Comparison of ENCODE assay signal across 12 mouse cellular contexts in the genomic region with DNA sequence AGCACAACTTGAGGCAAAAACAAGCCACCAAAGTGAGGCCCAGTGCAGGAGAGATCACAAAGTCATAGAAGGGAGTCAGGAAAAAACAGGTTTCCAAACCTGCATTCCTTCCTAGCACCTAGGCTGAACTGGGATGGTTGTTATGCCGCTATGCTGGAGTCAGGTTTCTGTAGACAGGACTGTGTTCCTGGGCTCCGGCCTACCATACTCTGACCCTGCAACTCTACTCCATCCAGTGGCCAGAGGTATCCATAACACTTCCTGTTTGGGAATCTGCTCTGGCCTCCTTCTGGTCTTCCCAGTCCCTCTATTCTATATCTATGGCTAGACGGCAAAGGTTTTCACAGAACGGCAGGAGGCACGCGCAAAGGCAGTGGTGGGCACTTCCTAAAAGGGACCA.
DNase-seq lines count a peak whose midpoint lies in the region; ATAC-seq and TF ChIP-seq lines count a peak whose summit lies in the region.
"Had no signal": no experiment of that assay in that cellular context is flagged by ENCODE, and none has a peak within 500 bp of the region (broad histone marks: within the 10 kb centered on the region; RNA-seq: fewer than 3 reads in every experiment).

No protein-coding gene starts in this region.

- no peak overlapping the region for H3K4me2 ChIP-seq in heart, embryonic 11.5 days
- H3K4me2 ChIP-seq in midbrain, postnatal 0 days (ENCODE audit: low read depth, low read length, poor library complexity, severe bottlenecking), result no peak overlapping the region
- no peak overlapping the region for H3K4me2 ChIP-seq in midbrain, embryonic 15.5 days
- H3K4me2 ChIP-seq: forebrain, embryonic 15.5 days; limb, embryonic 13.5 days had no signal

- WGBS in heart, embryonic 11.5 days (ENCODE audit: insufficient replicate concordance), result 56% methylated on average over 6 of the region's 6 CpGs
- WGBS in midbrain, postnatal 0 days, result 67% methylated on average over 6 of the region's 6 CpGs
- 73% methylated on average over 6 of the region's 6 CpGs for whole genome bisulfite sequencing in midbrain, embryonic 15.5 days

- H3K4me1 ChIP-seq in heart, embryonic 11.5 days (ENCODE audit: control insufficient read depth, insufficient read depth, low read length), result 0 out of 2 replicates have a peak, but pooled peaks cover 3% of the 10 kb centered on the region
- H3K4me1 ChIP-seq in midbrain, postnatal 0 days (ENCODE audit: insufficient read depth, low read length), result no peaks in the 10 kb centered on the region
- 0 out of 2 replicates have a peak, but pooled peaks cover 5% of the 10 kb centered on the region for H3K4me1 ChIP-seq in midbrain, embryonic 15.5 days
- H3K4me1 ChIP-seq: limb, embryonic 13.5 days had no signal

- no peaks in the 10 kb centered on the region for H3K36me3 ChIP-seq in heart, embryonic 11.5 days (ENCODE audit: control insufficient read depth, insufficient read depth, low read length)
- H3K36me3 ChIP-seq in midbrain, postnatal 0 days (ENCODE audit: insufficient read depth, low read length), result no peaks in the 10 kb centered on the region
- no peaks in the 10 kb centered on the region for H3K36me3 ChIP-seq in midbrain, embryonic 15.5 days (replicated peaks)
- H3K36me3 ChIP-seq: forebrain, embryonic 15.5 days; G1E; limb, embryonic 13.5 days had no signal

- ATAC-seq in heart, embryonic 11.5 days (replicated peaks; ENCODE audit: insufficient number of reproducible peaks, low FRiP score, low TSS enrichment), result no peak
- no peak for ATAC-seq in midbrain, postnatal 0 days (ENCODE audit: low FRiP score)
- ATAC-seq in midbrain, embryonic 15.5 days (replicated peaks), result no peak
- ATAC-seq: forebrain, embryonic 15.5 days had no signal

- H3K9ac ChIP-seq in heart, embryonic 11.5 days (ENCODE audit: low read depth, low read length), result no peak overlapping the region
- no peak overlapping the region for H3K9ac ChIP-seq in midbrain, postnatal 0 days (replicated peaks; ENCODE audit: low read length, poor library complexity, severe bottlenecking)
- H3K9ac ChIP-seq in midbrain, embryonic 15.5 days, result no peak overlapping the region
- H3K9ac ChIP-seq: forebrain, embryonic 15.5 days; limb, embryonic 13.5 days had no signal

- no peak for DNase-seq in heart, adult 18-20 months
- no peak for DNase-seq in midbrain, postnatal 0 days (ENCODE audit: low spot score)
- peak; percentile 53 for DNase-seq in kidney, adult 9 months
- DNase-seq in yolk sac, embryonic 10.5 days (ENCODE audit: low spot score), result peak; percentile 6
- no peak for DNase-seq in spleen, adult 12 weeks (ENCODE audit: low spot score)
- no peak for DNase-seq in cerebellum, postnatal 10 days
- DNase-seq: thymus, postnatal 14 days had no signal

- H3K9me3 ChIP-seq in heart, embryonic 11.5 days (replicated peaks; ENCODE audit: control insufficient read depth, low read length), result no peaks in the 10 kb centered on the region
- no peaks in the 10 kb centered on the region for H3K9me3 ChIP-seq in midbrain, postnatal 0 days (ENCODE audit: low read length)
- no peaks in the 10 kb centered on the region for H3K9me3 ChIP-seq in midbrain, embryonic 15.5 days
- H3K9me3 ChIP-seq: forebrain, embryonic 15.5 days; G1E; limb, embryonic 13.5 days had no signal

- H3K27ac ChIP-seq in heart, embryonic 11.5 days (ENCODE audit: low read depth, low read length), result peak overlapping the region; percentile 22; the same call in 1 of the 2 replicates
- H3K27ac ChIP-seq in midbrain, postnatal 0 days (ENCODE audit: low read depth, low read length), result no peak overlapping the region
- H3K27ac ChIP-seq in midbrain, embryonic 15.5 days, result no peak overlapping the region
- H3K27ac ChIP-seq: limb, embryonic 13.5 days had no signal

- TF ChIP-seq CTCF in midbrain, postnatal 0 days (IDR thresholded peaks at IDR 0.05), result peak; percentile 37; the same call in 1 of the 2 replicates

- 0 out of 2 replicates have a peak, but pooled peaks cover 2% of the 10 kb centered on the region for H3K27me3 ChIP-seq in heart, embryonic 11.5 days (ENCODE audit: control insufficient read depth, insufficient read depth, low read length)
- H3K27me3 ChIP-seq in midbrain, postnatal 0 days (ENCODE audit: insufficient read depth, low read length), result no peaks in the 10 kb centered on the region
- no peaks in the 10 kb centered on the region for H3K27me3 ChIP-seq in midbrain, embryonic 15.5 days (replicated peaks)
- H3K27me3 ChIP-seq: forebrain, embryonic 15.5 days; limb, embryonic 13.5 days had no signal

- no peak overlapping the region for H3K4me3 ChIP-seq in heart, embryonic 11.5 days (ENCODE audit: low read depth, low read length)
- no peak overlapping the region for H3K4me3 ChIP-seq in midbrain, postnatal 0 days (ENCODE audit: low read depth, low read length)
- H3K4me3 ChIP-seq in midbrain, embryonic 15.5 days, result no peak overlapping the region
- H3K4me3 ChIP-seq: forebrain, embryonic 15.5 days; limb, embryonic 13.5 days had no signal

Comparison
In these comparisons a context has a peak if more than half of its experiments do, and no peak if none do; other contexts are left out.
1. DNase-seq: peak in kidney, adult 9 months (single experiment) and yolk sac, embryonic 10.5 days (single experiment); none in heart, adult 18-20 months (0 of 2), midbrain, postnatal 0 days (single experiment), spleen, adult 12 weeks (single experiment) and cerebellum, postnatal 10 days (0 of 2).